Mouse (Mus musculus): Measurements from ENCODE around the gene Scel.

- no peak for TF ChIP-seq POLR2A (IDR thresholded peaks at IDR 0.05; ENCODE audit: control insufficient read depth, extremely low read depth, insufficient read depth, low read length, poor library complexity)
- no peak for TF ChIP-seq CTCF (IDR thresholded peaks at IDR 0.05; ENCODE audit: borderline replicate concordance, control insufficient read depth, extremely low read depth, insufficient read depth, low read length, poor library complexity)
These were observed 134.8 kb downstream of the Scel start for GRCm38 (mm10) chr14:103647981-103648380.

Data from thymus, adult 2 months (tissue).